Mouse (Mus musculus): ENCODE data around the gene Ppm1j. TPM values are rescaled to one million over a fixed set of nuclear protein-coding genes. Genes with fewer than 3 reads are reported as not detected.
A peak's percentile ranks its signal among the peaks of the same experiment; 100 is the strongest.
"Not testable (repeated sequence)": the region's sequence is repeated elsewhere in the genome, so short reads cannot be mapped to it uniquely, and the experiment has no call there.

Gene Ppm1j
- polyA plus RNA-seq, 1 experiment, result not detected

- H3K27ac ChIP-seq (replicated peaks; ENCODE audit: low read depth, low read length), result peak overlapping the region; percentile 33; the same call in 1 of the 2 replicates
- peaks cover 23% of the 10 kb centered on the region for H3K4me1 ChIP-seq (ENCODE audit: control insufficient read depth, insufficient read depth, insufficient read length, low read length)
These were observed 10.8 kb downstream of the Ppm1j start for GRCm38 (mm10) chr3:104791671-104792070.

GRCm38 (mm10) chr3:104792360-104793270 is 11.8 kb downstream of the Ppm1j start:
- no peak overlapping the region for H3K27ac ChIP-seq (replicated peaks; ENCODE audit: low read depth, low read length)
- peaks cover 23% of the 10 kb centered on the region for H3K4me1 ChIP-seq (ENCODE audit: control insufficient read depth, insufficient read depth, insufficient read length, low read length)
- H3K4me3 ChIP-seq (ENCODE audit: insufficient read depth, low read depth, low read length), result no peak overlapping the region

More at GRCm38 (mm10) chr3:104791671-104792070, 10.8 kb downstream of the Ppm1j start:
- H3K4me3 ChIP-seq (ENCODE audit: insufficient read depth, low read depth, low read length), result peak overlapping the region; percentile 92

GRCm38 (mm10) chr3:104793871-104794828 is 13.3 kb downstream of the Ppm1j start:
- H3K27ac ChIP-seq (replicated peaks; ENCODE audit: low read depth, low read length), result peak overlapping the region; percentile 72
- no peak overlapping the region for H3K4me3 ChIP-seq (ENCODE audit: insufficient read depth, low read depth, low read length)
- H3K4me1 ChIP-seq (ENCODE audit: control insufficient read depth, insufficient read depth, insufficient read length, low read length), result peaks cover 23% of the 10 kb centered on the region

- Histone ChIP-seq H3K27ac (replicated peaks; ENCODE audit: low read depth, low read length) (peak overlapping the region; percentile 40; the same call in 1 of the 2 replicates), H3K4me1 (ENCODE audit: control insufficient read depth, insufficient read depth, insufficient read length, low read length) (peaks cover 21% of the 10 kb centered on the region), H3K4me3 (ENCODE audit: insufficient read depth, low read depth, low read length) (no peak overlapping the region)
These were observed 14.2 kb downstream of the Ppm1j start for GRCm38 (mm10) chr3:104794953-104795470.

GRCm38 (mm10) chr3:104795661-104796340 is 14.9 kb downstream of the Ppm1j start:
- Histone ChIP-seq H3K27ac (replicated peaks; ENCODE audit: low read depth, low read length) (no peak overlapping the region), H3K4me1 (ENCODE audit: control insufficient read depth, insufficient read depth, insufficient read length, low read length) (peaks cover 20% of the 10 kb centered on the region), H3K4me3 (ENCODE audit: insufficient read depth, low read depth, low read length) (no peak overlapping the region)

GRCm38 (mm10) chr3:104796430-104797082 is 15.7 kb downstream of the Ppm1j start:
- no peak overlapping the region for H3K27ac ChIP-seq (replicated peaks; ENCODE audit: low read depth, low read length)
- no peak overlapping the region for H3K4me3 ChIP-seq (ENCODE audit: insufficient read depth, low read depth, low read length)
- H3K4me1 ChIP-seq (ENCODE audit: control insufficient read depth, insufficient read depth, insufficient read length, low read length), result peaks cover 14% of the 10 kb centered on the region

GRCm38 (mm10) chr3:104800681-104801080 is 19.8 kb downstream of the Ppm1j start:
- no peak overlapping the region for H3K27ac ChIP-seq (replicated peaks; ENCODE audit: low read depth, low read length)
- H3K4me1 ChIP-seq (ENCODE audit: control insufficient read depth, insufficient read depth, insufficient read length, low read length), result no peaks in the 10 kb centered on the region

GRCm38 (mm10) chr3:104801481-104801880 is 20.6 kb downstream of the Ppm1j start:
- no peak overlapping the region for H3K4me3 ChIP-seq (ENCODE audit: insufficient read depth, low read depth, low read length)
- H3K27ac ChIP-seq (replicated peaks; ENCODE audit: low read depth, low read length), result no peak overlapping the region
- no peaks in the 10 kb centered on the region for H3K4me1 ChIP-seq (ENCODE audit: control insufficient read depth, insufficient read depth, insufficient read length, low read length)

More at GRCm38 (mm10) chr3:104800681-104801080, 19.8 kb downstream of the Ppm1j start:
- no peak overlapping the region for H3K4me3 ChIP-seq (ENCODE audit: insufficient read depth, low read depth, low read length)

- no peak overlapping the region for H3K4me3 ChIP-seq (ENCODE audit: insufficient read depth, low read depth, low read length)
- no peak overlapping the region for H3K27ac ChIP-seq (replicated peaks; ENCODE audit: low read depth, low read length)
- no peaks in the 10 kb centered on the region for H3K4me1 ChIP-seq (ENCODE audit: control insufficient read depth, insufficient read depth, insufficient read length, low read length)
These were observed 23.5 kb downstream of the Ppm1j start for GRCm38 (mm10) chr3:104804312-104804711.

GRCm38 (mm10) chr3:104805539-104805938 is 24.7 kb downstream of the Ppm1j start:
- Histone ChIP-seq H3K4me1 (ENCODE audit: control insufficient read depth, insufficient read depth, insufficient read length, low read length) (no peaks in the 10 kb centered on the region), H3K4me3 (ENCODE audit: insufficient read depth, low read depth, low read length) (no peak overlapping the region), H3K27ac (replicated peaks; ENCODE audit: low read depth, low read length) (no peak overlapping the region)

- Histone ChIP-seq H3K27ac (replicated peaks; ENCODE audit: low read depth, low read length) (no peak overlapping the region), H3K4me1 (ENCODE audit: control insufficient read depth, insufficient read depth, insufficient read length, low read length) (no peaks in the 10 kb centered on the region)
These were observed 30.9 kb downstream of the Ppm1j start for GRCm38 (mm10) chr3:104811752-104812151.

GRCm38 (mm10) chr3:104812254-104812653 is 31.4 kb downstream of the Ppm1j start:
- no peak overlapping the region for H3K27ac ChIP-seq (replicated peaks; ENCODE audit: low read depth, low read length)
- no peaks in the 10 kb centered on the region for H3K4me1 ChIP-seq (ENCODE audit: control insufficient read depth, insufficient read depth, insufficient read length, low read length)
- H3K4me3 ChIP-seq (ENCODE audit: insufficient read depth, low read depth, low read length), result no peak overlapping the region

More at GRCm38 (mm10) chr3:104811752-104812151, 30.9 kb downstream of the Ppm1j start:
- H3K4me3 ChIP-seq (ENCODE audit: insufficient read depth, low read depth, low read length), result no peak overlapping the region

- not testable (repeated sequence) for H3K4me3 ChIP-seq (ENCODE audit: insufficient read depth, low read depth, low read length)
These were observed 32.4 kb downstream of the Ppm1j start for GRCm38 (mm10) chr3:104813227-104813626.

GRCm38 (mm10) chr3:104814746-104815145 is 33.9 kb downstream of the Ppm1j start:
- H3K4me3 ChIP-seq (ENCODE audit: insufficient read depth, low read depth, low read length), result no peak overlapping the region
- H3K27ac ChIP-seq (replicated peaks; ENCODE audit: low read depth, low read length), result no peak overlapping the region
- H3K4me1 ChIP-seq (ENCODE audit: control insufficient read depth, insufficient read depth, insufficient read length, low read length), result no peaks in the 10 kb centered on the region

More at GRCm38 (mm10) chr3:104813227-104813626, 32.4 kb downstream of the Ppm1j start:
- not testable (repeated sequence) for H3K4me1 ChIP-seq (ENCODE audit: control insufficient read depth, insufficient read depth, insufficient read length, low read length); H3K27ac ChIP-seq (replicated peaks; ENCODE audit: low read depth, low read length)
